Mouse (Mus musculus): ENCODE results near the gene Frmd4a. TPM values are rescaled to one million over a fixed set of nuclear protein-coding genes. Genes with fewer than 3 reads are reported as not detected.

Frmd4a gene
- polyA plus RNA-seq, 2 experiments, result 39.6 to 47.0 TPM

- Histone ChIP-seq H3K9ac (ENCODE audit: low read depth, low read length, severe bottlenecking) (no peak overlapping the region), H3K4me2 (replicated peaks; ENCODE audit: low read depth, low read length, severe bottlenecking) (no peak overlapping the region), H3K4me1 (ENCODE audit: control insufficient read depth, insufficient read depth, low read length) (peaks cover 9% of the 10 kb centered on the region; the same call in 1 of the 2 replicates), H3K9me3 (ENCODE audit: control insufficient read depth, low read length) (no peaks in the 10 kb centered on the region), H3K36me3 (ENCODE audit: control insufficient read depth, insufficient read depth, low read length) (no peaks in the 10 kb centered on the region), H3K4me3 (replicated peaks; ENCODE audit: low read length) (no peak overlapping the region), H3K27ac (replicated peaks; ENCODE audit: low read depth, low read length) (no peak overlapping the region), H3K27me3 (ENCODE audit: control insufficient read depth, insufficient read depth, low read length) (no peaks in the 10 kb centered on the region)
- no peak for ATAC-seq (ENCODE audit: low FRiP score, low read depth)
- 17% methylated on average over 7 of the region's 7 CpGs for WGBS
- no peak for TF ChIP-seq POLR2A (IDR thresholded peaks at IDR 0.05; ENCODE audit: borderline replicate concordance, extremely low read depth, insufficient read depth, insufficient read length)
- no peak for DNase-seq (ENCODE audit: low spot score)
Observed at GRCm38 (mm10) chr2:4024927-4025326, 7.4 kb downstream of the Frmd4a start.

- no peak for ATAC-seq (ENCODE audit: low FRiP score, low read depth)
- DNase-seq (ENCODE audit: low spot score), result no peak
- TF ChIP-seq POLR2A (IDR thresholded peaks at IDR 0.05; ENCODE audit: borderline replicate concordance, extremely low read depth, insufficient read depth, insufficient read length), result no peak
- WGBS, result 25% methylated on average over 4 of the region's 4 CpGs
- no peak overlapping the region for H3K27ac ChIP-seq (replicated peaks; ENCODE audit: low read depth, low read length)
- no peak overlapping the region for H3K4me2 ChIP-seq (replicated peaks; ENCODE audit: low read depth, low read length, severe bottlenecking)
- no peak overlapping the region for H3K4me3 ChIP-seq (replicated peaks; ENCODE audit: low read length)
- no peaks in the 10 kb centered on the region for H3K9me3 ChIP-seq (ENCODE audit: control insufficient read depth, low read length)
- H3K36me3 ChIP-seq (ENCODE audit: control insufficient read depth, insufficient read depth, low read length), result no peaks in the 10 kb centered on the region
- 0 out of 2 replicates have a peak, but pooled peaks cover 5% of the 10 kb centered on the region for H3K4me1 ChIP-seq (ENCODE audit: control insufficient read depth, insufficient read depth, low read length)
- H3K9ac ChIP-seq (ENCODE audit: low read depth, low read length, severe bottlenecking), result no peak overlapping the region
- no peaks in the 10 kb centered on the region for H3K27me3 ChIP-seq (ENCODE audit: control insufficient read depth, insufficient read depth, low read length)
Observed at GRCm38 (mm10) chr2:4029031-4029747, 11.7 kb downstream of the Frmd4a start.

- Histone ChIP-seq H3K9ac (ENCODE audit: low read depth, low read length, severe bottlenecking) (no peak overlapping the region), H3K27me3 (ENCODE audit: control insufficient read depth, insufficient read depth, low read length) (no peaks in the 10 kb centered on the region), H3K4me1 (ENCODE audit: control insufficient read depth, insufficient read depth, low read length) (no peaks in the 10 kb centered on the region), H3K27ac (replicated peaks; ENCODE audit: low read depth, low read length) (no peak overlapping the region), H3K9me3 (ENCODE audit: control insufficient read depth, low read length) (no peaks in the 10 kb centered on the region), H3K36me3 (ENCODE audit: control insufficient read depth, insufficient read depth, low read length) (no peaks in the 10 kb centered on the region), H3K4me2 (replicated peaks; ENCODE audit: low read depth, low read length, severe bottlenecking) (no peak overlapping the region), H3K4me3 (replicated peaks; ENCODE audit: low read length) (no peak overlapping the region)
- no peak for TF ChIP-seq POLR2A (IDR thresholded peaks at IDR 0.05; ENCODE audit: borderline replicate concordance, extremely low read depth, insufficient read depth, insufficient read length)
- no peak for DNase-seq (ENCODE audit: low spot score)
- WGBS, result 81% methylated on average over 4 of the region's 4 CpGs
- no peak for ATAC-seq (ENCODE audit: low FRiP score, low read depth)
Observed at GRCm38 (mm10) chr2:4036153-4036589, 18.7 kb downstream of the Frmd4a start.

- no peaks in the 10 kb centered on the region for H3K36me3 ChIP-seq (ENCODE audit: control insufficient read depth, insufficient read depth, low read length)
- TF ChIP-seq POLR2A (IDR thresholded peaks at IDR 0.05; ENCODE audit: borderline replicate concordance, extremely low read depth, insufficient read depth, insufficient read length), result no peak
- H3K27me3 ChIP-seq (ENCODE audit: control insufficient read depth, insufficient read depth, low read length), result no peaks in the 10 kb centered on the region
- H3K4me1 ChIP-seq (ENCODE audit: control insufficient read depth, insufficient read depth, low read length), result no peaks in the 10 kb centered on the region
- DNase-seq (ENCODE audit: low spot score) (no peak), ATAC-seq (ENCODE audit: low FRiP score, low read depth) (no peak)
- H3K9me3 ChIP-seq (ENCODE audit: control insufficient read depth, low read length), result no peaks in the 10 kb centered on the region
- no peak overlapping the region for H3K9ac ChIP-seq (ENCODE audit: low read depth, low read length, severe bottlenecking)
- 92% methylated on average over 8 of the region's 8 CpGs for WGBS
- H3K27ac ChIP-seq (replicated peaks; ENCODE audit: low read depth, low read length), result no peak overlapping the region
- H3K4me3 ChIP-seq (replicated peaks; ENCODE audit: low read length), result no peak overlapping the region
- H3K4me2 ChIP-seq (replicated peaks; ENCODE audit: low read depth, low read length, severe bottlenecking), result no peak overlapping the region
Observed at GRCm38 (mm10) chr2:4036651-4037117, 19.2 kb downstream of the Frmd4a start.

GRCm38 (mm10) chr2:4042009-4042408, 24.5 kb downstream of the Frmd4a start:
- WGBS, result 15% methylated on average over 3 of the region's 3 CpGs
- DNase-seq (ENCODE audit: low spot score), result no peak
- no peak for ATAC-seq (ENCODE audit: low FRiP score, low read depth)
- Histone ChIP-seq H3K9me3 (ENCODE audit: control insufficient read depth, low read length) (no peaks in the 10 kb centered on the region), H3K4me2 (replicated peaks; ENCODE audit: low read depth, low read length, severe bottlenecking) (no peak overlapping the region), H3K27me3 (ENCODE audit: control insufficient read depth, insufficient read depth, low read length) (no peaks in the 10 kb centered on the region), H3K27ac (replicated peaks; ENCODE audit: low read depth, low read length) (no peak overlapping the region), H3K4me1 (ENCODE audit: control insufficient read depth, insufficient read depth, low read length) (no peaks in the 10 kb centered on the region), H3K9ac (ENCODE audit: low read depth, low read length, severe bottlenecking) (no peak overlapping the region), H3K4me3 (replicated peaks; ENCODE audit: low read length) (no peak overlapping the region), H3K36me3 (ENCODE audit: control insufficient read depth, insufficient read depth, low read length) (no peaks in the 10 kb centered on the region)
- no peak for TF ChIP-seq POLR2A (IDR thresholded peaks at IDR 0.05; ENCODE audit: borderline replicate concordance, extremely low read depth, insufficient read depth, insufficient read length)
